Mouse (Mus musculus) lung, adult 2 months (tissue): ENCODE measurements around the gene Rap2c.

Experiments
- CTCF ChIP-seq: fragments of 200-500 bp; IDR thresholded peaks from 2 replicates; pipeline ENCODE4 v1.5.1; 2011; ENCODE audit warnings: mild to moderate bottlenecking, low read length, control low read depth; ENCODE audit not compliant: insufficient read depth
- POLR2A ChIP-seq: fragments of 200-500 bp; IDR thresholded peaks from 2 replicates; pipeline ENCODE4 v1.6.1; 2011; ENCODE audit warnings: low read depth, mild to moderate bottlenecking, control low read depth, low read length, borderline replicate concordance; ENCODE audit errors: extremely low read depth

- TF ChIP-seq CTCF (no peak), POLR2A (no peak)
These were observed 49.5 kb downstream of the Rap2c start for GRCm38 (mm10) chrX:50968157-50968932.
